Mouse (Mus musculus) skeletal muscle tissue, postnatal 0 days (tissue): Measurements from ENCODE around the gene Zfp976. TPM values are rescaled to one million over a fixed set of nuclear protein-coding genes. Genes with fewer than 3 reads are reported as not detected.

ENCODE experiments used
- microRNA-seq, 2 experiments: library from miRNA; unstranded; fragments of <30 nt; microRNA quantifications; one replicate each; pipeline ENCODE4; 2016
- polyA plus RNA-seq: library from polyadenylated mRNA; unstranded; fragments of >200 nt; fragmentation: Nextera tagmentation; extraction: Ambion mirVana; gene quantifications from 2 replicates; pipeline ENCODE4 v1.2.1, GENCODE M21; 2015

Gene Zfp976
- 0.67 and 0.73 TPM in 2 replicates for polyA plus RNA-seq

GRCm38 (mm10) chr7:42642152-42643115, at the start of gene Zfp976:
Gene Zfp976, minus strand, starts transcription at chr7:42642588.

GRCm38 (mm10) chr7:42592413-42592812, 50.0 kb downstream of the Zfp976 start, which contains the start of gene Zfp977:
Gene Zfp977, minus strand, starts transcription at chr7:42592547.

GRCm38 (mm10) chr7:42578488-42578887, 63.9 kb downstream of the Zfp976 start, which contains the start of gene Gm21028:
Gene Gm21028, minus strand, starts transcription at chr7:42578588.

Small RNA genes within 50 kb of the gene (microRNA-seq; reads per million reads assigned to microRNA genes)
- 0 reads per million in 2 experiments for gene Gm24938

Other genes with a start within 250 kb of the Zfp976 start
- gene 4933421I07Rik, start 194.5 kb downstream of the Zfp976 start, polyA plus RNA-seq = not detected in 2 replicates
- 2.7 and 3.4 TPM in 2 replicates for gene Zfp141, start 136.8 kb downstream of the Zfp976 start, polyA plus RNA-seq
- gene Gm21028, start 64.0 kb downstream of the Zfp976 start, polyA plus RNA-seq = not detected in 2 replicates
- 0.12 and 0.19 TPM in 2 replicates for gene Zfp977, start 50.0 kb downstream of the Zfp976 start, polyA plus RNA-seq
- 3.0 TPM in 2 replicates for gene Zfp975, start 50.2 kb upstream of the Zfp976 start, polyA plus RNA-seq
- not detected in 2 replicates for gene Gm17067, start 84.4 kb upstream of the Zfp976 start, polyA plus RNA-seq
- gene Vmn2r62, start 150.9 kb upstream of the Zfp976 start, polyA plus RNA-seq = not detected in 2 replicates
- not detected in 2 replicates for gene Gm2381, start 224.6 kb upstream of the Zfp976 start, polyA plus RNA-seq